Mouse (Mus musculus) cerebral cortex, adult 2 months (tissue): ENCODE results near the gene Bptf.

Experiments
- WGBS: fragments of 180-500 bp; shearing (Covaris S2); methylation state at CpG from one replicate; pipeline ENCODE4 v1.1.7; 2018; 5-methylcytosine and 5-hydroxymethylcytosine counted together

Bptf gene

GRCm38 (mm10) chr11:107018606-107019005, 113.3 kb downstream of the Bptf start:
- WGBS: 41% methylated on average over 8 of the region's 8 CpGs

GRCm38 (mm10) chr11:107017339-107017886, 114.5 kb downstream of the Bptf start:
- 64% methylated on average over 6 of the region's 6 CpGs for WGBS

DNA sequence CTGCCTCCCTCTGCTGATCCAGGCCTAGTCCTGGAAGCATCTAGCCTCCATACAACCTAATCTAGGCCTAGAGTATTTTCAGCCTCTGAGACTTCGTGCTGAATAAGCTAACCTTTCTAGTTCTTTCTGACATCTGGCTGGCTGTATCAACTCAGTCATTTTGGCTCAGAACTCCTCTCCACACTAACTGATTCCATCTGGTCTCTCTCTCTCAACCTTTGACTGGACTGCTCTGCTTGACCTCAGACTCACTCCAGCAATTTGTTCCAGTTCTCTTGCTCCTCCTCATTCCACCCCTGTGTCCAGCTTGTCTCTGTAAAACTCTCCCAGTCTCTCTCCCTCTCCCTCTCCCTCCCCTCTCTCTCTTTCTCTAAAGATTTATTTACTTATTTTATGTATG, 115.0 kb downstream of the Bptf start:
- 59% methylated on average over 1 of the region's 1 CpGs for WGBS

DNA sequence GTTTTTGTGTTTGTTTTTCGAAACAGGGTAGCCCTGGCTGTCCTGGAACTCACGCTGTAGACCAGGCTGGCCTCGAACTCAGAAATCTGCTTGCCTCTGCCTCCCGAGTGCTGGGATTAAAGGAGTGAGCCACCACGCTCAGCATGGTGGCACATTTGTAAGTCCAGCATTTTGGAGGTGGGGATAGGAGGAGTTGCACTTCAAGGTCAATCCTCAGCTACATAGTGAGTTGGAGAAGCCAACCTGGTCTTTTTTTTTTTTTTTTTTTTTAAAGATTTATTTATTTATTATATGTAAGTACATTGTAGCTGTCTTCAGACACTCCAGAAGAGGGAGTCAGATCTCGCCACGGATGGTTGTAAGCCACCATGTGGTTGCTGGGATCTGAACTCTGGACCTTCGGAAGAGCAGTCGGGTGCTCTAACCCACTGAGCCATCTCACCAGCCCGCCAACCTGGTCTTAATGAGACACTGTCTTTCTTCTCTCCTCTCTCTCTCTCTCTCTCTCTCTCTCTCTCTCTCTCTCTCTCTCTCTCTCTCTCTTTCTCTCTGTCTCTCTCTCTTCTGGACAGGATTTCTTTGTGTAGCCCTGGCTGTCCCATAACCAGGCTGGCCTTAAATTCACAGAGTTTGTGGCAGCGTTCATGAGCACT, 116.3 kb downstream of the Bptf start:
- WGBS: 79% methylated on average over 11 of the region's 11 CpGs

- WGBS: 42% methylated on average over 14 of the region's 14 CpGs
Observed at GRCm38 (mm10) chr11:107014597-107015309, 117.2 kb downstream of the Bptf start.

GRCm38 (mm10) chr11:107014020-107014585, 117.8 kb downstream of the Bptf start:
- WGBS: 81% methylated on average over 11 of the region's 11 CpGs

- 0% methylated on average over 37 of the region's 37 CpGs for WGBS
Observed at GRCm38 (mm10) chr11:107012324-107013017, 119.5 kb downstream of the Bptf start.

GRCm38 (mm10) chr11:107011669-107012323, 120.1 kb downstream of the Bptf start:
- 29% methylated on average over 18 of the region's 18 CpGs for WGBS

- 77% methylated on average over 7 of the region's 7 CpGs for WGBS
Observed at GRCm38 (mm10) chr11:107011171-107011570, 120.8 kb downstream of the Bptf start.

DNA sequence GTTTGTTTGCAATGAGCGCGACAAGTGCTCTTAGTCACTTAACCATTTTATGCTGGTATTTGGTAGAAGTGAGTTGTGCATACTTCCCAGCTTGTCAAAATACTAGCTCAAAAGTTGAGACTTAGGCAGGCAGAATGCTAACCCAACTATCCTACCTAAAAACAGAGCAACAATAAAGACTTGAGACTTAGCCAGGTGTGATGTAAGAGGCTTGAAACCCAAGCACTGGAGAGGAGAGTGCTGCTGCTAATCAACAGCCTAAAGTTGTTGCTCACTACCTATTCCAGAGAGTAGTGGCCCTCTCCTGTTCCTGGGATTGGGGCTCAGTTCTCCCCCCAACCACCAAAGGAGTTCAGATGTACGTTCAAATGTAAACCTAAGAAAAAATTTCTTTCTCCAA, 121.5 kb downstream of the Bptf start:
- WGBS: 94% methylated on average over 3 of the region's 3 CpGs

DNA sequence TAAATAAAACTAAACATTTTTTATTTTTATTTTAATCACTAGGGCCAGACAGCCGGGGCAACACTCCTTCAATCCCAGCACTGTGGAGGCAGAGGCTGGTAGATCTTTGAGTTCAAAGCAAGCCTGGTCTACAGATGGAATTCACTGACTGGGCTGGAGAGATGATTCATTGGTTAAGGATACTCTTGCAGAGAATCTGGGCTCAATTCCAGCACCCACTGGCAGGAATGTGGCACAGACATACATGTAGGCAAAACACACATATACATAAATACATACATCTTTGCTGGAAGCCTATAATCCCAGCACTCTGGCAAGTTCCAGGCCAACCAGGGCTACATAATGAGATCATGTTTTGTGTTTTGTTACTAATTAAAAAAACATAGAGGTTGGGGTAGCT, 126.4 kb downstream of the Bptf start:
- 68% methylated on average over 1 of the region's 1 CpGs for WGBS

DNA sequence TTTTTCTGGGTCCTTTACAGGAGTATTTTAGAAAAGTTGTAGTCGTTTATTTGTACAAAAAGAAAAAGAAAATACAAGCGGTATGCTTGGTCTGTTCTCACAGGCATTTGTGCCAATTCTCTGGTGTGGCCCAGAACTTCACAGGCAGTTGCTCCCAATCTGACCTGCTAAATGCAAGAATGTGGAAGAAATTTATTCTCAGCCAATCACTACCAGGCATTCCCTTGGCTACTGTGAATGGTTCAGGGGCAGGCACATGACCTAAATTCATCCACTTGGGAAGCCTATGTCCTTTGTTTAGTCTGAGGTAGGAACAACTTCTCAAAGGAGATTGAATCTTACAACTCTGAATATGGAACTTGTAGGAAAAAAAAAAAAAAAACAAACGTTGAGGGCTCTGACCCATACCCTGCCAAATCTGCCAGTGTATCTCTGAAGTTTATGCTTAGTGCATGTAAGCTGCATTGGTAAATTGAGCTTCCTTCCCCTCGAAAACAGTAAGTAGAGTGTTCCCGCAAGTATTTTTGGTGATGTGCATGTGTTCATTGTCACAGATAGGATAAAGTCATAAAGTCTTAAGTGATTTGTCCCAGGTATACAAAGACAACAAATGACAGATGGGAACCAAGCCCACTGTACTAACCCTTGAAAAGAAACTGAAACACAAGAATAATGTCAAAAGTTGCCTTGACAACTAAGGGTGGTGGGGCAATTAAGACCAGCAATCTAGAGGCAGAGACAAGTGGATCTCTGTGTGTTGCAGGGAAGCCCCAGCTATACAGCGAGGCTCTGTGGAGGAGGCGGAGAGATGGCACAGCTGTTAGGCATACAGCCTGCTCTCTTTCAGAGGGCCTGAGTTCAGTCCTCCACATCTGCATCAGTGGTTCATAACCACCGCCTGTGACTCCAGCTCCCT, 129.9 kb downstream of the Bptf start:
- 40% methylated on average over 8 of the region's 8 CpGs for WGBS

DNA sequence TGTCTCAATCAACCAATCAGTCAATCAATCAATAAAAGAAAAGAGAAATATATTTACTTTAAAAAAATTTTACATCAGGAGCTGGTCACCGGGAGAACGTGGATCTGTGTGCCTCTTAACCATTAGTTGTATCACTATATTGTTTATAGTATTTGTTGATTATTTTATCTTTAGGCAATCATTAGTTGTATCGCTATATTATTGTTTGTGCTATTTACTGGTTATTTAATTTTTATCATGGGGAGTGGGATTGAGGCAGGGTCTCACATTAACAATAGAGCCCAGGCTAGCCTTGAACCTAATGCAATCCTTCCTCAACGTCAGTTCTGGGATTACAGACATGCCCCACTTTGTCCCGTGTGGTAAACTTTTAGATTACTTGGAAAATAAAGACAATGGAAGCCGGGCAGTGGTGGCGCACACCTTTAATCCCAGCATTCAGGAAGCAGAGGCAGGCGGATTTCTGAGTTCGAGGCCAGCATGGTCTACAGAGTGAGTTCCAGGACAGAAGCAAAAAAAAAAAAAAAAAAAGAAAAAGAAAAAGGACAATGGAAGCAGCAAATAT, 131.9 kb downstream of the Bptf start:
- WGBS: 84% methylated on average over 9 of the region's 9 CpGs

DNA sequence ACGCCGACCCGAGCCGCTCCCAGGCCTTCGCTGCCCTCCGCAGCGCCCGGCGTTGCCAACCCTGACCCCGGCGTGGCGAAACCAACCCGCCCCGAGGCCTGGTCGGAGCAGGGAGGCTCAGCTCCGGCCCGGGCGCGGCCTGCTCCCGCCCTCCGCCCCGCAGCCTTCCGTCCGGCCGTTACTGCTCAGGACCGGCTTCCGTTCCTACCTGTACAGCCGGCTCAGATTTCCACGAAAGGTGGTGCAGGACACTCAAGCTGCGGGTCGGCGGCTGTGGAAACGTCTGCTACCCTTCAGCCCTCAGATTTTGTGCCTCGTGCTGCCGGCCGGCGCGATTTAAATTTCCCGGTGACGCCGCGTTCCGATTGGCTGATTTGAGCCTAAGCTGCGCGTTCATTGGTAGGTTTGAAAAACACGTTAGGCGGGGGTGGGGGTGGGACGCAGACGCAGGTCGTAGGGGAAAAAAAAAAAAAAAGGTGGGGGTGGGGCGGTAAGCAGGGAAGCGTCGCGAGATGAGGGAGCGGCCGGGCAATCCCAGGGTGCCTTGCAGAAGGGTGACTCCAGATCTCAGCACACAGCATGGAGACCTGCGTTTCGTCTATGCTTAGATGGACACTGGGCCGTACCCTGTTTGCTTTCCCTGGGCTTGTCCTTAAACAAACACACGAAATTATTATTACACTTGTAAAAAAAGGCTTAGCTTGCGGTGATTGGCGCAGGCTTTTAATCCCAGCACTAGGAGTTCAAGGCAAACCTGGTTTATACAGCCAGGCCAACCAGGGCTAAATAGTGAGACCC, 132.6 kb downstream of the Bptf start, which contains the start of gene Kpna2:
TSS of gene Kpna2 (minus strand) at position 391 of the 798 bp plus-strand sequence.
- under 1% methylated on average over 61 of the region's 62 CpGs for WGBS

GRCm38 (mm10) chr11:106998651-106999150, 133.2 kb downstream of the Bptf start:
- under 1% methylated on average over 26 of the region's 26 CpGs for WGBS

GRCm38 (mm10) chr11:106997976-106998375, 134.0 kb downstream of the Bptf start:
- WGBS: 16% methylated on average over 5 of the region's 5 CpGs

DNA sequence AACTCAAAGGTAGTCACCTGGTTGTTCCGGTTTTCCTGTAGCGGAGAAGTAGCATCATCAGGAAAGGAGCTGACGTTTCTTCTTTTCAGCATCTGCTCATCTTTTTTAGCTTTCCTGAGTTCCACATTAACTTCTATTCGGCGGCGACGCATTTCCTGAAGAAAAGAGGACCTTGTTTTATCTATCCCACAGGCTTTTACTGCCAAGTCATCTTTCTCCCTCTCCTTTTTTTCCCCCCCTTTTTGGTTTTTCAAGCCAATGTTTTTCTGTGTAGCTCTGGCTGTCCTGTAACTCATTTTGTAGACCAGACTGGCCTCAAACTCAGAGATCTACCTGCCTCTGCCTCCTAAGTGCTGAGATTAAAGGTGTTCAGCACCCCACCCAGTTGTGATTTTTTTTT, 135.4 kb downstream of the Bptf start:
- 84% methylated on average over 7 of the region's 7 CpGs for WGBS

DNA sequence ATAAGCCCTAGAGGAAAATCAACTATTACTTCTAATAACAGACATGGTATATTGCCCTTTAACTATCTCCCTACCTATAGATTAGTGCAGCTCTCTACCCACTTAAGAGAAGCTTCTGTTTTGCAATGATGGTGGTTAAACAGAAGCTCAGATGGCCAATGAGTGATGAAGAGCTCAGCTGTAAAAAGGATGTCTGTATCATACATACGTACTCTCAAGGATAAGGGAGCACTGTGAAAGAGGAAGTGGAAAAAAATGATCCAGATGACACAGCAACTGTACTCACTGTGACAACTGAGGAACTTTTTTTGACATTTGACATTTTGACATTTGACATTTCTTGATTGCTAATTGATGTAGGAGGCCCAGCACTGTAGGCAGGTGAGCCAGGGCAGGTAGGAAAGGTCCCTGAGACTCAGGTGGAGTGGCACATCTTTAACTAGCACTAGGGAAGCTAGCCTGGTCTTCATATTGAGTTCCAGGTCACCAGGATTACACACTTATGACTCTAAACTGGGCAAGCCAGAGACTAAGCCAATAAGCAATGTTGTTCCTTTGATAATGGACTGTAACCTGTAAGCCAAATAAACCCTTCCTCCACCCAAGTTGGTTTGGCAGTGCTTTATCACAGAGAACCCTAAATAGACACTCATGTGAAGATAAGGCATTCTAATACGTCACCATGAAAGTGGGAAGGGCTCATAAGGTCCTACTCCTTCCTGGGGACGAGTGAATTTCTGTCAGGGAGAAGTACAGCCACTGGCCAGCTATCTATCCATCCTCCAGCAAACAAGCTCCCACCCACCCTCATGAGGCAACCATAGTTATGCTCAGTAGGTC, 137.5 kb downstream of the Bptf start:
- 79% methylated on average over 3 of the region's 3 CpGs for WGBS
